Mouse (Mus musculus): ENCODE results near the gene Ccdc126. TPM values are rescaled to one million over a fixed set of nuclear protein-coding genes. Genes with fewer than 3 reads are reported as not detected.
"Not testable (repeated sequence)": the region's sequence is repeated elsewhere in the genome, so short reads cannot be mapped to it uniquely, and the experiment has no call there.

Ccdc126 gene
- polyA plus RNA-seq (2015; fragmentation: Nextera tagmentation; extraction: Ambion mirVana): 8.0 and 8.9 TPM in 2 replicates

- peak within 1 kb of the TSS; percentile 61 for H3K4me2 ChIP-seq
- WGBS: under 1% methylated on average over 44 of the region's 47 CpGs
- H3K36me3 ChIP-seq: no peaks in the 10 kb centered on the region
- peak within 1 kb of the TSS; percentile 84 for H3K9ac ChIP-seq
- peak; percentile 100 for ATAC-seq (ENCODE audit: low FRiP score)
- H3K27me3 ChIP-seq: no peaks in the 10 kb centered on the region
- H3K4me1 ChIP-seq (replicated peaks): peaks cover 8% of the 10 kb centered on the region; the same call in 1 of the 2 replicates
- no peaks in the 10 kb centered on the region for H3K9me3 ChIP-seq
- H3K27ac ChIP-seq: peak within 1 kb of the TSS; percentile 92
- H3K4me3 ChIP-seq: peak within 1 kb of the TSS; percentile 70
These were observed at the start of gene Ccdc126 for GRCm38 (mm10) chr6:49318966-49319594. Ccdc126 (plus strand) TSS chr6:49319274.

GRCm38 (mm10) chr6:49269923-49270322, 49.2 kb upstream of the Ccdc126 start:
- Histone ChIP-seq H3K9me3 (no peaks in the 10 kb centered on the region), H3K36me3 (no peaks in the 10 kb centered on the region), H3K4me1 (replicated peaks) (no peaks in the 10 kb centered on the region), H3K27ac (no peak overlapping the region), H3K4me2 (no peak overlapping the region), H3K27me3 (no peaks in the 10 kb centered on the region), H3K4me3 (no peak overlapping the region), H3K9ac (no peak overlapping the region)
- WGBS: 58% methylated on average over 11 of the region's 11 CpGs
- no peak for ATAC-seq (ENCODE audit: low FRiP score)

GRCm38 (mm10) chr6:49271815-49272214, 47.3 kb upstream of the Ccdc126 start:
- ATAC-seq (ENCODE audit: low FRiP score): no peak

GRCm38 (mm10) chr6:49272863-49273262, 46.2 kb upstream of the Ccdc126 start:
- no peak for ATAC-seq (ENCODE audit: low FRiP score)
- Histone ChIP-seq H3K27me3 (no peaks in the 10 kb centered on the region), H3K36me3 (no peaks in the 10 kb centered on the region), H3K4me2 (no peak overlapping the region), H3K27ac (no peak overlapping the region), H3K4me1 (replicated peaks) (no peaks in the 10 kb centered on the region), H3K9ac (no peak overlapping the region), H3K9me3 (no peaks in the 10 kb centered on the region), H3K4me3 (no peak overlapping the region)
- 93% methylated on average over 2 of the region's 2 CpGs for WGBS

More at GRCm38 (mm10) chr6:49271815-49272214, 47.3 kb upstream of the Ccdc126 start:
- no peak overlapping the region for H3K27ac ChIP-seq
- no peak overlapping the region for H3K9ac ChIP-seq
- H3K4me1 ChIP-seq (replicated peaks): no peaks in the 10 kb centered on the region
- no peaks in the 10 kb centered on the region for H3K36me3 ChIP-seq
- no peak overlapping the region for H3K4me2 ChIP-seq
- 72% methylated on average over 6 of the region's 6 CpGs for WGBS
- no peaks in the 10 kb centered on the region for H3K27me3 ChIP-seq
- H3K9me3 ChIP-seq: no peaks in the 10 kb centered on the region
- no peak overlapping the region for H3K4me3 ChIP-seq

- Histone ChIP-seq H3K27ac (no peak overlapping the region), H3K9ac (no peak overlapping the region), H3K4me2 (no peak overlapping the region), H3K4me1 (replicated peaks) (no peaks in the 10 kb centered on the region), H3K27me3 (no peaks in the 10 kb centered on the region), H3K36me3 (no peaks in the 10 kb centered on the region), H3K9me3 (no peaks in the 10 kb centered on the region), H3K4me3 (no peak overlapping the region)
- no peak for ATAC-seq (ENCODE audit: low FRiP score)
- WGBS: 17% methylated on average over 4 of the region's 4 CpGs
These were observed 45.1 kb upstream of the Ccdc126 start for GRCm38 (mm10) chr6:49273934-49274333.

GRCm38 (mm10) chr6:49274416-49275091, 44.5 kb upstream of the Ccdc126 start:
- ATAC-seq (ENCODE audit: low FRiP score): no peak
- WGBS: 60% methylated on average over 6 of the region's 9 CpGs
- Histone ChIP-seq H3K27ac (no peak overlapping the region), H3K27me3 (no peaks in the 10 kb centered on the region), H3K4me3 (no peak overlapping the region), H3K4me2 (no peak overlapping the region), H3K9me3 (no peaks in the 10 kb centered on the region), H3K36me3 (no peaks in the 10 kb centered on the region), H3K4me1 (replicated peaks) (no peaks in the 10 kb centered on the region), H3K9ac (no peak overlapping the region)

DNA sequence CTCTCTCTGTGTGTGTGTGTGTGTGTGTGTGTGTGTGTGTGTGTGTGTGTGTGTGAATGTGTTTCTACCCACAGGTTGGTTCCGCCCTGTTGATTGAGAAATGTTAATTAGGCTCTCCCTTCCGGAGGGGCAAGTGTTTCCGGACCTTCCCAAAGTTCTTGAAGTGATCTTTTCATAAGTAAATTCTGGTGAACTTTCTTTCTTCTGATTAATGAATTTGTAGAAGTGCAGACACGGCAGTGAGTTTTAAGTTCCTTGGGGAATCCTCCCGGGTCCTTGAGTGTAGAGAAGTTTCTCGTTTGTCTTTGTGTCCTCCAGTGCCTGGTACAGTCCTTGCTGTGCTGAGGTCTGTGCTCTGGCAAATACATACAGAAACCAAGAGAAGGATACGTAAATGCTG, 43.8 kb upstream of the Ccdc126 start:
- Histone ChIP-seq H3K27me3 (no peaks in the 10 kb centered on the region), H3K4me3 (no peak overlapping the region), H3K9me3 (no peaks in the 10 kb centered on the region), H3K9ac (no peak overlapping the region), H3K4me2 (no peak overlapping the region), H3K36me3 (no peaks in the 10 kb centered on the region), H3K27ac (no peak overlapping the region), H3K4me1 (replicated peaks) (no peaks in the 10 kb centered on the region)
- WGBS: 91% methylated on average over 7 of the region's 7 CpGs
- no peak for ATAC-seq (ENCODE audit: low FRiP score)

GRCm38 (mm10) chr6:49280942-49281341, 38.1 kb upstream of the Ccdc126 start:
- Histone ChIP-seq H3K36me3 (no peaks in the 10 kb centered on the region), H3K9me3 (no peaks in the 10 kb centered on the region), H3K4me3 (no peak overlapping the region), H3K27ac (no peak overlapping the region), H3K4me1 (replicated peaks) (no peaks in the 10 kb centered on the region), H3K27me3 (no peaks in the 10 kb centered on the region), H3K4me2 (no peak overlapping the region), H3K9ac (no peak overlapping the region)
- no peak for ATAC-seq (ENCODE audit: low FRiP score)
- 38% methylated on average over 1 of the region's 1 CpGs for WGBS

DNA sequence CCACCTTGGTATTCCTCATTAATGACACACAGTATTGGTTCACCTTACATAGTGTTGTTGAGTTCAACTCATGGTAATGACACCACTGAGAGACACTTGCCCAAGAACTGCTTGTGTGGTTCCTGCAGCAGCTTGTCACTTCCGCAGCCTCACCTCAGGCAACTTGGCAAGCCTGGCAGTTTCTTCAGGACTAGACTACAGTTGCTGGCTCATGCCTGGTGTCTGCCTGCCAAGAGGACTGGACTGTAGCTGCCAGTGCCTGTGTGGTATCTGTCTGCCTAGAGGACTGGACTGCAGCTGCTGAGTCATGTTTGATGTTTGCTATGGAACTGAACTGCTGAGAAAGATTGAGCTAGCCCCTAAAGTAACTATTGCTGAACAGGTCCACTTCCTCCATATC, 37.0 kb upstream of the Ccdc126 start:
- Histone ChIP-seq H3K27ac (no peak overlapping the region), H3K4me2 (no peak overlapping the region), H3K4me1 (replicated peaks) (no peaks in the 10 kb centered on the region), H3K27me3 (no peaks in the 10 kb centered on the region), H3K36me3 (no peaks in the 10 kb centered on the region), H3K9me3 (no peaks in the 10 kb centered on the region), H3K4me3 (no peak overlapping the region), H3K9ac (no peak overlapping the region)
- ATAC-seq (ENCODE audit: low FRiP score): no peak
- 93% methylated on average over 1 of the region's 1 CpGs for WGBS

DNA sequence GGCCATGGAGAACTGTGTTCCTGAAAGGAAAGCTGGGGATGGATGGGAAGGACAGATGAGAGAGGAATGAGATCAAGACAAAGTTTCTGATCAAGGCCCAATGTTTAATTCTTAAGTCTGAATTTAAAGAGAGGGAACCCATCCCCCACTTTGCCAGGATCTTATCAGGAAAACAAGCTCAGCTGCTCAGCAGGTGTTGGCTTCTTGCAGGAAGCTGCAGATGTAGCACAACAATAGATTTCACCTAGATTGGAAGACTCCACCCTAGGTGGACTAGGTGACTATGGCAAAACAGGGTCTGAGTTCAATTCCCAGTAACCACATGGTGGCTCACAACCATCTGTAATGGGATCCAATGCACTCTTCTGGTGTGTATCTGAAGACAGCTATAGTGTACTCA, 20.8 kb upstream of the Ccdc126 start:
- H3K4me2 ChIP-seq: no peak overlapping the region
- no peak overlapping the region for H3K27ac ChIP-seq
- no peak overlapping the region for H3K4me3 ChIP-seq
- no peaks in the 10 kb centered on the region for H3K9me3 ChIP-seq
- no peaks in the 10 kb centered on the region for H3K36me3 ChIP-seq
- no peak for ATAC-seq (ENCODE audit: low FRiP score)
- H3K4me1 ChIP-seq (replicated peaks): no peaks in the 10 kb centered on the region
- no peaks in the 10 kb centered on the region for H3K27me3 ChIP-seq
- no peak overlapping the region for H3K9ac ChIP-seq

GRCm38 (mm10) chr6:49314821-49315220, 4.3 kb upstream of the Ccdc126 start:
- H3K36me3 ChIP-seq; H3K4me3 ChIP-seq; ATAC-seq (ENCODE audit: low FRiP score); H3K9ac ChIP-seq; H3K27me3 ChIP-seq; H3K27ac ChIP-seq; H3K4me1 ChIP-seq (replicated peaks); H3K9me3 ChIP-seq; H3K4me2 ChIP-seq: not testable (repeated sequence)
- WGBS: 59% methylated on average over 3 of the region's 3 CpGs

- H3K4me3 ChIP-seq: peak overlapping the region; percentile 70
- peak overlapping the region; percentile 84 for H3K9ac ChIP-seq
- WGBS: 16% methylated on average over 13 of the region's 13 CpGs
- H3K9me3 ChIP-seq: no peaks in the 10 kb centered on the region
- H3K4me1 ChIP-seq (replicated peaks): peaks cover 8% of the 10 kb centered on the region; the same call in 1 of the 2 replicates
- ATAC-seq (ENCODE audit: low FRiP score): peak; percentile 37
- peak overlapping the region; percentile 92 for H3K27ac ChIP-seq
- peak overlapping the region; percentile 61 for H3K4me2 ChIP-seq
- no peaks in the 10 kb centered on the region for H3K27me3 ChIP-seq
- H3K36me3 ChIP-seq: no peaks in the 10 kb centered on the region
These were observed 681 bp downstream of the Ccdc126 start for GRCm38 (mm10) chr6:49319595-49320315.

Data from hindbrain, embryonic 13.5 days (tissue).